Mouse (Mus musculus) testis, adult 2 months (tissue): ENCODE results near the gene Tjp1. TPM values are rescaled to one million over a fixed set of nuclear protein-coding genes. Genes with fewer than 3 reads are reported as not detected.

Source experiments
- H3K27ac ChIP-seq: fragments of 200-500 bp; 2 replicates; pipeline ENCODE4 v1.5.1; 2012; ENCODE audit warnings: low read depth, low read length; ENCODE audit not compliant: control insufficient read depth, insufficient read depth
- H3K27me3 ChIP-seq: fragments of 200-500 bp; 2 replicates; pipeline ENCODE4 v1.6.1; 2012; ENCODE audit warnings: mild to moderate bottlenecking, low read length, moderate library complexity; ENCODE audit not compliant: control insufficient read depth, insufficient read depth
- H3K36me3 ChIP-seq: fragments of 200-500 bp; 2 replicates; pipeline ENCODE4 v1.6.1; 2012; ENCODE audit warnings: mild to moderate bottlenecking, low read length; ENCODE audit not compliant: control insufficient read depth, insufficient read depth
- H3K4me1 ChIP-seq: fragments of 200-500 bp; 2 replicates; pipeline ENCODE4 v1.6.1; 2012; ENCODE audit warnings: low read length; ENCODE audit not compliant: control insufficient read depth, insufficient read depth
- H3K4me3 ChIP-seq: fragments of 200-500 bp; 2 replicates; pipeline ENCODE4 v1.5.1; 2012; ENCODE audit warnings: low read depth, mild to moderate bottlenecking, low read length, moderate library complexity, mixed read lengths; ENCODE audit not compliant: control insufficient read depth
- CTCF ChIP-seq: fragments of 200-500 bp; IDR thresholded peaks from 2 replicates; pipeline ENCODE4 v1.5.1; 2012; ENCODE audit warnings: low read depth, mild to moderate bottlenecking, inconsistent platforms, low read length, moderate library complexity; ENCODE audit not compliant: control insufficient read depth, insufficient read depth, insufficient replicate concordance
- POLR2A ChIP-seq: fragments of 200-500 bp; IDR thresholded peaks from 2 replicates; pipeline ENCODE4 v1.6.1; 2012; ENCODE audit warnings: low read depth, mild to moderate bottlenecking, inconsistent platforms, low read length, moderate library complexity; ENCODE audit not compliant: control insufficient read depth
- polyA plus RNA-seq: library from polyadenylated mRNA; depleted of rRNA; stranded (reverse); fragments of >200 nt; gene quantifications from 2 replicates; pipeline ENCODE4 v1.2.3, GENCODE M21; 2012

Tjp1 gene
- polyA plus RNA-seq, 1 experiment = 29.3 TPM

GRCm38 (mm10) chr7:65523116-65523515 is 4.5 kb downstream of the Tjp1 start:
- Histone ChIP-seq H3K27me3 (no peaks in the 10 kb centered on the region), H3K4me1 (peaks cover 9% of the 10 kb centered on the region), H3K4me3 (no peak overlapping the region), H3K27ac (no peak overlapping the region), H3K36me3 (no peaks in the 10 kb centered on the region)
- TF ChIP-seq CTCF (no peak), POLR2A (no peak)

GRCm38 (mm10) chr7:65522490-65522889 is 5.1 kb downstream of the Tjp1 start:
- no peak overlapping the region for H3K27ac ChIP-seq
- no peaks in the 10 kb centered on the region for H3K27me3 ChIP-seq
- H3K4me1 ChIP-seq = peaks cover 5% of the 10 kb centered on the region
- no peaks in the 10 kb centered on the region for H3K36me3 ChIP-seq
- H3K4me3 ChIP-seq = no peak overlapping the region
- TF ChIP-seq POLR2A = no peak
- no peak for TF ChIP-seq CTCF

- Histone ChIP-seq H3K36me3 (no peaks in the 10 kb centered on the region), H3K27me3 (no peaks in the 10 kb centered on the region), H3K4me3 (no peak overlapping the region), H3K4me1 (no peaks in the 10 kb centered on the region), H3K27ac (no peak overlapping the region)
- no peak for TF ChIP-seq POLR2A
- no peak for TF ChIP-seq CTCF
Measured at GRCm38 (mm10) chr7:65520622-65521021, 7.0 kb downstream of the Tjp1 start.

GRCm38 (mm10) chr7:65519788-65520563 is 7.6 kb downstream of the Tjp1 start:
- H3K4me3 ChIP-seq = no peak overlapping the region
- no peaks in the 10 kb centered on the region for H3K27me3 ChIP-seq
- no peak overlapping the region for H3K27ac ChIP-seq
- no peaks in the 10 kb centered on the region for H3K36me3 ChIP-seq
- TF ChIP-seq POLR2A (no peak), CTCF (peak; percentile 94)
- H3K4me1 ChIP-seq = no peaks in the 10 kb centered on the region

DNA sequence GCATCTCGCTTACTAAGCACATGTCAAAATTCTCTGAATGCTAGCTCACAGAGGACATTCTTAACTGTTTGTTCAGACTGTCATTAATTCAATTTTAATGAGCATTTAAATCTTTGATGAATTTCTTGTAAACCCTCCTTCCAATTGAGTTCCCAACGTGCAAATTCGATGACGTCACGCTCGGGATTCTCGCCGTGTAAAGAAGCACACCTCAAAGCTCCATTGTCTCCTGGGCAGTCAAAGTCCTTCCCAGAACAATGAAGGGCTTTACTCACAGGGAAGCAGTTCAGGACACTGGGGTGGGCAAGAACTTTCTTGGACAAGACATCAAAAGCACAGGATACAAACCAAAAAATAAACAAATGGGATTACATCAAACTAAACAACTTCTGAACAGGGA is 10.7 kb downstream of the Tjp1 start:
- Histone ChIP-seq H3K36me3 (no peaks in the 10 kb centered on the region), H3K4me3 (no peak overlapping the region), H3K27ac (no peak overlapping the region), H3K4me1 (no peaks in the 10 kb centered on the region), H3K27me3 (no peaks in the 10 kb centered on the region)
- TF ChIP-seq CTCF (no peak), POLR2A (no peak)

- no peaks in the 10 kb centered on the region for H3K4me1 ChIP-seq
- no peak overlapping the region for H3K4me3 ChIP-seq
- no peak overlapping the region for H3K27ac ChIP-seq
- no peaks in the 10 kb centered on the region for H3K36me3 ChIP-seq
- TF ChIP-seq POLR2A (no peak), CTCF (no peak)
- H3K27me3 ChIP-seq = no peaks in the 10 kb centered on the region
Measured at GRCm38 (mm10) chr7:65513451-65514179, 14.0 kb downstream of the Tjp1 start.

DNA sequence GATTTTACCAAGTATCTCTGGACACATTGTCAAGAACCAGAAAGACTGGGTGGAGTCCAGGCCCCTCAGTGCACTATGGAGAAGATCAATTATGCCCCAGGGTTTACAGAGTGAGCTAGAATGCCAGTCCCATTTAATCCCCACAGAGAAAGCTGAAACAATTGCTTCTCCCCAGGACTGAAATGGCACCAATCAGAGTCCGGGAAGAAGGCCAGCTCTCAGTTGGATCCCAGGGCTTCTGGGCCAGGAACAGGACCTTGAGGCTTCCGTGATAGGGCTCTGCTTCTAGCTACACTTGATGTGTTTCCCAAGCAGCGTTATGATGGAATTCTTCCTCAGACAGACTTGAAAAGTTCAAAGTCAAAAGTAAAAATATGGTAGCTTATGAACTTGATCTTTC is 18.2 kb downstream of the Tjp1 start:
- Histone ChIP-seq H3K27me3 (no peaks in the 10 kb centered on the region), H3K4me1 (no peaks in the 10 kb centered on the region), H3K36me3 (no peaks in the 10 kb centered on the region), H3K4me3 (no peak overlapping the region), H3K27ac (no peak overlapping the region)
- TF ChIP-seq CTCF = no peak
- no peak for TF ChIP-seq POLR2A

DNA sequence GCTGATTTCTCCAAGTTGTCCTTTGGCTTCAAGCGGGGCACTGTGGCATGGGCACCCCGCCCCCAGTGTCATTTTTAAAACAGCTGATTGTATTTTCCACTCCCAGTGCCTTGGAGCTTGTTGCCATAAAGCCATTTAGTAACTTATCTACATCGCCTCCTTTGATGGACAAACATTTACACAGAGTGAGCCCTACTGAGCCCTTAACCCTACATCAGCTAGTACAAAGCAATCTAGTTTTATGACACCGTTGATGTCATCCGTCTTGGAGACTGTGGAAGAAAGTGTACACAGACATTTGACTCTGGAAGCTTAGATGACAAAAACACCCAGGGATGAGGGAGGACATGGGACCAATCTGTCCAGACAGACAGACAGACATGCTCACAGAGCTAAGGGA is 20.2 kb downstream of the Tjp1 start:
- no peaks in the 10 kb centered on the region for H3K36me3 ChIP-seq
- TF ChIP-seq POLR2A = no peak
- no peak for TF ChIP-seq CTCF
- H3K27me3 ChIP-seq = no peaks in the 10 kb centered on the region

More for the DNA sequence above, 20.2 kb downstream of the Tjp1 start:
- no peaks in the 10 kb centered on the region for H3K4me1 ChIP-seq
- no peak overlapping the region for H3K4me3 ChIP-seq
- no peak overlapping the region for H3K27ac ChIP-seq
